Comparison of ENCODE assay signal across 17 mouse cellular contexts in the genomic region with DNA sequence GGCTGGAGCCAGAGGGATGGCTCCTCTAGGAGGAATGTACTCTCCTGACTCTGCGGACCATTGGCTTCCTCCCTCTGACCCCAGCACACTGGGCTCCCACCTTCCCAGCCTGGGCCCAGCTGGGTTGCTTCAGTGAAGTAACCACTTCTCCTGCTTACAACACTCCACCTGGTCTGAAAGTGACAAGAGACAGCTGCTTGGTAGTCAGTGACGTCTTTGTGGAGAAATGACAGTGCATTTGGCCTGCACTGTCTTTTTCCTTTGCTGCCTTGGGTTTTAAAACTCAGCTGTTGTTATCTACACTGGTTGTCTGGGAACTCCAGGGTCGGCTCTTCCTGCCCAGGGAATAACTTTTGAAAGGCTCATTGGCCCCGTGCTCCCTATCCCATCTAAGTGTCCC. TPM values are rescaled to one million over a fixed set of nuclear protein-coding genes. Genes with fewer than 3 reads are reported as not detected.
A peak's percentile ranks its signal among the peaks of the same experiment; 100 is the strongest.
DNase-seq lines count a peak whose midpoint lies in the region; ATAC-seq and TF ChIP-seq lines count a peak whose summit lies in the region.
"Had no signal": no experiment of that assay in that cellular context is flagged by ENCODE, and none has a peak within 500 bp of the region (broad histone marks: within the 10 kb centered on the region; RNA-seq: fewer than 3 reads in every experiment).

No protein-coding gene starts in this region.

- peak; percentile 43 for DNase-seq in embryonic facial prominence, embryonic 14.5 days (ENCODE audit: low spot score)
- no peak for DNase-seq in embryonic facial prominence, embryonic 10.5 days (ENCODE audit: low spot score)
- DNase-seq in kidney, adult 2 months, result peak; percentile 14
- DNase-seq in kidney, adult 18-20 months, result no peak
- DNase-seq in kidney, postnatal 36 days, result peak; percentile 5 to 18
- DNase-seq in retina, embryonic 14.5 days (ENCODE audit: low spot score), result no peak
- no peak for DNase-seq in yolk sac, embryonic 10.5 days (ENCODE audit: low spot score)
- DNase-seq: adrenal gland, postnatal 25 days; cerebellum, adult 9-10 months; gastrocnemius, postnatal 14 days; spleen, adult 18-20 months had no signal

- no peak overlapping the region for H3K4me2 ChIP-seq in embryonic facial prominence, embryonic 14.5 days (ENCODE audit: low read depth, low read length)
- no peak overlapping the region for H3K4me2 ChIP-seq in stomach, embryonic 16.5 days (ENCODE audit: low read depth, low read length)
- H3K4me2 ChIP-seq: liver, embryonic 12.5 days; midbrain, embryonic 12.5 days had no signal

- H3K4me3 ChIP-seq in embryonic facial prominence, embryonic 14.5 days (ENCODE audit: low read depth, low read length), result no peak overlapping the region
- H3K4me3 ChIP-seq in embryonic facial prominence, embryonic 10.5 days, result no peak overlapping the region
- H3K4me3 ChIP-seq in kidney, adult 2 months (ENCODE audit: insufficient read depth, low read depth, low read length), result no peak overlapping the region
- no peak overlapping the region for H3K4me3 ChIP-seq in stomach, embryonic 16.5 days (replicated peaks; ENCODE audit: low read length)
- H3K4me3 ChIP-seq: erythroblast, embryonic 14.5 days; limb, embryonic 10.5 days; liver, embryonic 12.5 days; midbrain, embryonic 12.5 days had no signal

- 49% methylated on average over 4 of the region's 4 CpGs for WGBS in embryonic facial prominence, embryonic 14.5 days
- 56% methylated on average over 4 of the region's 4 CpGs for WGBS in embryonic facial prominence, embryonic 10.5 days
- WGBS in kidney, adult 2 months, result 47% methylated on average over 4 of the region's 4 CpGs
- 29% methylated on average over 4 of the region's 4 CpGs for WGBS in stomach, embryonic 16.5 days

- no peaks in the 10 kb centered on the region for H3K36me3 ChIP-seq in embryonic facial prominence, embryonic 14.5 days (ENCODE audit: control insufficient read depth, insufficient read depth, low read length)
- no peaks in the 10 kb centered on the region for H3K36me3 ChIP-seq in embryonic facial prominence, embryonic 10.5 days (replicated peaks)
- no peaks in the 10 kb centered on the region for H3K36me3 ChIP-seq in kidney, adult 2 months (ENCODE audit: control insufficient read depth, insufficient read depth, low read length)
- no peaks in the 10 kb centered on the region for H3K36me3 ChIP-seq in stomach, embryonic 16.5 days (ENCODE audit: control insufficient read depth, insufficient read depth, low read length)
- H3K36me3 ChIP-seq: limb, embryonic 10.5 days; liver, embryonic 12.5 days; midbrain, embryonic 12.5 days had no signal

- H3K9me3 ChIP-seq in embryonic facial prominence, embryonic 14.5 days (ENCODE audit: control insufficient read depth, low read length), result no peaks in the 10 kb centered on the region
- H3K9me3 ChIP-seq in embryonic facial prominence, embryonic 10.5 days, result no peaks in the 10 kb centered on the region
- no peaks in the 10 kb centered on the region; the same call in 1 of the 2 replicates for H3K9me3 ChIP-seq in stomach, embryonic 16.5 days (replicated peaks; ENCODE audit: control insufficient read depth, low read length)
- H3K9me3 ChIP-seq: limb, embryonic 10.5 days; liver, embryonic 12.5 days; midbrain, embryonic 12.5 days had no signal

- no peak for TF ChIP-seq CTCF in kidney, adult 2 months (conservative IDR thresholded peaks at IDR 0.05; ENCODE audit: insufficient read depth, insufficient read length, low read depth, low read length)

- no peaks in the 10 kb centered on the region for H3K4me1 ChIP-seq in embryonic facial prominence, embryonic 14.5 days (ENCODE audit: control insufficient read depth, insufficient read depth, low read length)
- H3K4me1 ChIP-seq in embryonic facial prominence, embryonic 10.5 days, result no peaks in the 10 kb centered on the region; the same call in 1 of the 2 replicates
- no peaks in the 10 kb centered on the region for H3K4me1 ChIP-seq in kidney, adult 2 months (ENCODE audit: control insufficient read depth, insufficient read depth, low read length)
- peaks cover 8% of the 10 kb centered on the region; the same call in 1 of the 2 replicates for H3K4me1 ChIP-seq in stomach, embryonic 16.5 days (ENCODE audit: control insufficient read depth, insufficient read depth, low read length)
- H3K4me1 ChIP-seq: midbrain, embryonic 12.5 days had no signal

- no peak for ATAC-seq in embryonic facial prominence, embryonic 14.5 days (ENCODE audit: low read depth)
- 0 out of 2 replicates have a peak, but pooled peaks have one; percentile 51 for ATAC-seq in stomach, embryonic 16.5 days (ENCODE audit: insufficient read depth, low FRiP score)
- ATAC-seq: hindbrain, embryonic 16.5 days; liver, embryonic 12.5 days had no signal

- no peak overlapping the region for H3K9ac ChIP-seq in embryonic facial prominence, embryonic 14.5 days (ENCODE audit: low read depth, low read length)
- no peak overlapping the region for H3K9ac ChIP-seq in stomach, embryonic 16.5 days (ENCODE audit: low read length)
- H3K9ac ChIP-seq: liver, embryonic 12.5 days; midbrain, embryonic 12.5 days had no signal

- no peaks in the 10 kb centered on the region for H3K27me3 ChIP-seq in embryonic facial prominence, embryonic 14.5 days (replicated peaks; ENCODE audit: control insufficient read depth, insufficient read depth, low read length)
- H3K27me3 ChIP-seq in embryonic facial prominence, embryonic 10.5 days (replicated peaks; ENCODE audit: low read depth, poor library complexity, severe bottlenecking), result no peaks in the 10 kb centered on the region
- no peaks in the 10 kb centered on the region for H3K27me3 ChIP-seq in kidney, adult 2 months (replicated peaks; ENCODE audit: control insufficient read depth, insufficient read depth, low read length)
- H3K27me3 ChIP-seq in stomach, embryonic 16.5 days (ENCODE audit: control insufficient read depth, insufficient read depth, low read length), result no peaks in the 10 kb centered on the region
- H3K27me3 ChIP-seq: midbrain, embryonic 12.5 days had no signal

- no peak for TF ChIP-seq POLR2A in kidney, adult 2 months (IDR thresholded peaks at IDR 0.05; ENCODE audit: low read depth, low read length)

- H3K27ac ChIP-seq in embryonic facial prominence, embryonic 14.5 days (replicated peaks; ENCODE audit: low read depth, low read length), result no peak overlapping the region
- H3K27ac ChIP-seq in embryonic facial prominence, embryonic 10.5 days (replicated peaks), result no peak overlapping the region
- no peak overlapping the region for H3K27ac ChIP-seq in kidney, adult 2 months (ENCODE audit: insufficient read depth, low read depth, low read length)
- no peak overlapping the region for H3K27ac ChIP-seq in stomach, embryonic 16.5 days (ENCODE audit: low read length)
- H3K27ac ChIP-seq: limb, embryonic 10.5 days; liver, embryonic 12.5 days; midbrain, embryonic 12.5 days had no signal

RNA-seq across cellular contexts. Expression of a gene that starts 29.5 kb away (rescaled TPM):
- polyA plus RNA-seq in embryonic facial prominence, embryonic 14.5 days (2014; fragmentation: Nextera tagmentation; extraction: Ambion mirVana), result 3.7 and 4.6 TPM in 2 replicates
- polyA plus RNA-seq in embryonic facial prominence, embryonic 10.5 days (2016; fragmentation: Nextera tagmentation; extraction: Ambion mirVana), result 0.62 and 0.88 TPM in 2 replicates
- polyA plus RNA-seq in kidney, adult 2 months (2012; rRNA removed), result 1.3 TPM in 2 replicates
- polyA plus RNA-seq in stomach, embryonic 16.5 days (2015; fragmentation: Nextera tagmentation; extraction: Ambion mirVana), result 4.9 and 5.9 TPM in 2 replicates
- polyA plus RNA-seq: liver, embryonic 12.5 days had no signal

Comparison
In these comparisons a context has a peak if more than half of its experiments do, and no peak if none do; other contexts are left out.
1. DNase-seq: peak in embryonic facial prominence, embryonic 14.5 days (single experiment), kidney, adult 2 months (single experiment) and kidney, postnatal 36 days (2 of 2); none in embryonic facial prominence, embryonic 10.5 days (single experiment), kidney, adult 18-20 months (single experiment), retina, embryonic 14.5 days (single experiment) and yolk sac, embryonic 10.5 days (single experiment).